Mouse (Mus musculus): ENCODE data around the gene Zfand2b.

Zfand2b gene

GRCm38 (mm10) chr1:75159540-75160255 is 8.7 kb upstream of the Zfand2b start:
- DNase-seq (ENCODE audit: low spot score in 2 of 2) = no peak

DNA sequence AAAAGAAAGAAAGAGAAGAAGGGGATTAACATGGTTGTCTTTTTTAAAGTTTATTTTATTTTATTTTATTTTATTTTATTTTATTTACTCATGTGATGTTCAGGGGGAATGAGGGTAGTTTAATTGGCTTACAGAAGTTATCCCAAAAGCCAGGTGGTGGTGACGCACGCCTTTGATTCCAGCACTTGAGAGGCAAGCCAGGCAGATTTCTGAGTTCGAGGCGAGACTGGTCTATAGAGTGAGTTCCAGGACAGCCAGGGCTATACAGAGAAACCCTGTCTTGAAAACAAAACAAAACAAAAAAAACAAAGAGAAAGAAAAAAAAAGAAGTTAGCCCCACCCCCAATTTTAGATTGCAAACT is 8.2 kb upstream of the Zfand2b start:
- no peak for DNase-seq (ENCODE audit: low spot score in 2 of 2)

- DNase-seq (ENCODE audit: low spot score in 2 of 2) = no peak
These were observed 364 bp upstream of the Zfand2b start for GRCm38 (mm10) chr1:75168093-75168471.

- no peak for DNase-seq (ENCODE audit: low spot score in 2 of 2)
These were observed 11.1 kb downstream of the Zfand2b start for GRCm38 (mm10) chr1:75179334-75180104.

DNA sequence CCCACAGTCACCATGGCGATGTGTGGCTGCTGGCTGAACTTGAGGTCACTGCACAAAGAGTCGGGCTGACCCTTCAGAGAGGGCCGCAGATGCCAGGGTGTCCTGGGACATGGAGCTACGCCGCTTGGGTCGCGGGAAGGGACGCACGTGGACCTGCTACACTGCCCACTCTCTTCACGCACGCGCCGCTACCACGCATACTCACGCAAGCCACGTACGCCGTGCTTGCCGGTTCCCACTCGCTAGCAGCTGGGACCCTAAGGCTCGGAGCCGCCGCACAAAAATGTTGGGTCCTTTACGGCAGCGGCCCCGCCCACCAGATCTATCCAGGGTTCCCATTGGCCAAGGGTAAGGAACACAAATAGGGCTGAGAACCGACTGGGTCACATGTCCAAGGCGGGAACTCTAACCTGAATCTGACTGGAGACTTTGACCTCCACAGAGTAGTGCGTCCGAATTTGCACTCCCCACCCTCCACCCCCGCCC is 11.7 kb downstream of the Zfand2b start, which contains the start of gene Abcb6:
Abcb6 (minus strand) TSS at position 288 of the 486 bp plus-strand sequence.
- peak; percentile 80 for DNase-seq (ENCODE audit: low spot score in 2 of 2)

GRCm38 (mm10) chr1:75180741-75181140 is 12.3 kb downstream of the Zfand2b start:
- DNase-seq (ENCODE audit: low spot score in 2 of 2) = no peak

- DNase-seq (ENCODE audit: low spot score in 2 of 2) = no peak
These were observed 13.0 kb downstream of the Zfand2b start for GRCm38 (mm10) chr1:75181377-75181870.

DNA sequence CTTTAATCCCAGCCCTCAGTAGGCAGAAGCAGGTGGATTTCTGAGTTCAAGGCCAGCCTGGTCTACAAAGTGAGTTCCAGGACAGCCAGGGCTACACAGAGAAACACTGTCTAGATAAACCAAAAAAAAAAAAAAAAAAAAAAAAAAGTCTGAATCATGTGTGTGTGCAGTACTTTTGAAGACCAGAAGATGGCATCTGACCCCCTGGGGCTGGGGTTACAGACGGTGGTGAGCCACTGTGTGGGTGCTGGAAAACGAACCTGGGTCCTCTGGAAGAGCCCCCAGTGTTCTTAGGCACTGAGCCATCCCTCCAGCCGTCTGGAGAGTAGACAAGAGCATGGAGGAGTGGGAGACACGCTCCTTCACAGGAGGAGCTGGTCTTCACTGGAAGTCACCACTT is 13.7 kb downstream of the Zfand2b start:
- no peak for DNase-seq (ENCODE audit: low spot score in 2 of 2)

GRCm38 (mm10) chr1:75185495-75185894 is 17.0 kb downstream of the Zfand2b start:
- DNase-seq (ENCODE audit: low spot score in 2 of 2) = no peak

GRCm38 (mm10) chr1:75187126-75187525 is 18.7 kb downstream of the Zfand2b start:
- DNase-seq (ENCODE audit: low spot score in 2 of 2) = no peak

DNA sequence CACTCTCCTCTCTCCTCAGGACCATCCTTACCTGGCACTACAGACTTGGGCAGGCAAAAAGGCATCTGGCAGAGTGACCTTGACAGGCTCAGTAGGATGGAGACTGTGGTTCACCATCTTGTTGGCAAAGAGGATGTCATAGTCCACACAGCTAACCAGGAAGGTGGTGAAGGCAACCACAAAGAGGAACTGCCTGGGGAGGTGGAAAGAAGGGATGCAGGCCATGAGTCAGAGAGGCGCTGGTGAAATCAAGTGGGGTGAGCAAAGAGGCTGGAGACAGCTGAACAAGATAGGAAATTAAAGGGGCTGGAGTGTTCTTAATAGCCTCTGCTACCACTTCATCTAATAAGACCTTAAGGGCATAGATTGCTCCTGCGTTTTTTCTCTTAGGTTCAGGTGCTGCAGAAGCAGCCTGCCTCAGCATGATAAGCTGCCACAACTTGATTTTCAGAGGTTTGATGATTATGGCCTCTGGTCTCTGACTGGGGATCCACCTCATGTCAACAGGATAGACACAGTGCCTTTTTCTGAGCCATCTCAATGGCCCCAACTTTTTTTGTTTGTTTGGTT is 19.6 kb downstream of the Zfand2b start:
- DNase-seq (ENCODE audit: low spot score in 2 of 2) = no peak

- no peak for DNase-seq (ENCODE audit: low spot score in 2 of 2)
These were observed 22.1 kb downstream of the Zfand2b start for GRCm38 (mm10) chr1:75190577-75190976.

DNA sequence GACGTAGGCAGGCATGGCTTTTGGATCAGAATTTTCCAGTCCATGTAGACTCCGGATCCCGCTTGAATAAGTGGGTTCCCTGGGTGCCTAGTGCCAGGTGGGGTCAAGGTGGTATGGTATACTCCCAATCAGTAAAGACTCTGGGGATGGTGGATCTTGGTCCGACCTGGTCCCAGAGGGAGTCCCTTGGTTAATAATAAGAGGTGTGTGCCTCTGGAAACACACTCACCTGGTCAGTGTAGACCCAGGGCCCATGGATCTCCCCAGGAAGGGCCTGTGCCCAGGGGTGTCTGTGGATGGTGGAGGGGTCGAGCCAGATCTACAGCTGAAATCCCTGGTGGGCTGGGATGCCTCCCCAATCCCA is 22.8 kb downstream of the Zfand2b start:
- DNase-seq (ENCODE audit: low spot score in 2 of 2) = no peak

- peak; percentile 88 to 95 for DNase-seq (ENCODE audit: low spot score in 2 of 2)
These were observed 23.4 kb downstream of the Zfand2b start, which contains the start of the genes Ankzf1 and Atg9a for GRCm38 (mm10) chr1:75191622-75192402. Gene Ankzf1, plus strand, starts transcription at chr1:75192151. Gene Atg9a, minus strand, starts transcription at chr1:75192196.

- no peak for DNase-seq (ENCODE audit: low spot score in 2 of 2)
These were observed 24.0 kb downstream of the Zfand2b start for GRCm38 (mm10) chr1:75192452-75192851.

GRCm38 (mm10) chr1:75201236-75201635 is 32.8 kb downstream of the Zfand2b start:
- DNase-seq (ENCODE audit: low spot score in 2 of 2) = no peak

DNA sequence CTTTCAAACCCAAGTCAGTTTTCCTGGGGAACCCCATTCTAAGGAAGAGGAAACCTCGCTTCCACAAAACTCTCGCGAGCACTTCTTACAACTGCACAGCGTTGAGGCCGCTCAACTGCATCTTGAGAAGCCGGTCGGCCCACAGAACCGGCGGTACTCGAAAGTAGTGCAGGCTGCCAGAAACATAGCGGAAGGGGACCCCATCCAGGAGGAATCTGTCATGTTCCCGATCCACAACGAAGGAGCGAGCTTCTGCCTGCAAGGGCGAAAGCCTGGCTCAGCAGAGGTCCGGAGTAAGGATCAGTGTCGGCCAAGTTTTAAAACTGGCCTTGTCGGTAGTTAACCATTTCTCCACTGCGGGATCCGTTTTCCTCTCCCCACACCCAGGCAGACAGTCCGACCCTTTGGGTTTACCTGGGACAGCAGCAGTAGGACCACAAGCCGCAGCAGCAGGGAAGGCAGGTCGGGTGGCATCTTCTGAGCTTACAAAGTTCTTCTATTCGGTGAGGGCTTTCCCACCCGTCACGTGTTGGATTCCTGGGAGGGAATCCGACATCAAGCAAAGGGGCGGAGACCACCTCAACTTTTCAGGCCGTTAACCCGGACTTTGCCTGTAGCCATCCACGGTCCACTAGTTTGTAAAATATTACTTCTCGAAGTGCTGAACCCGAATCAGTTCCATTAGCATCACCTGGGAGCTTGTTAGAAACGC is 40.7 kb downstream of the Zfand2b start:
- DNase-seq (ENCODE audit: low spot score in 2 of 2) = peak in 1 of 2 experiments; percentile 27

DNA sequence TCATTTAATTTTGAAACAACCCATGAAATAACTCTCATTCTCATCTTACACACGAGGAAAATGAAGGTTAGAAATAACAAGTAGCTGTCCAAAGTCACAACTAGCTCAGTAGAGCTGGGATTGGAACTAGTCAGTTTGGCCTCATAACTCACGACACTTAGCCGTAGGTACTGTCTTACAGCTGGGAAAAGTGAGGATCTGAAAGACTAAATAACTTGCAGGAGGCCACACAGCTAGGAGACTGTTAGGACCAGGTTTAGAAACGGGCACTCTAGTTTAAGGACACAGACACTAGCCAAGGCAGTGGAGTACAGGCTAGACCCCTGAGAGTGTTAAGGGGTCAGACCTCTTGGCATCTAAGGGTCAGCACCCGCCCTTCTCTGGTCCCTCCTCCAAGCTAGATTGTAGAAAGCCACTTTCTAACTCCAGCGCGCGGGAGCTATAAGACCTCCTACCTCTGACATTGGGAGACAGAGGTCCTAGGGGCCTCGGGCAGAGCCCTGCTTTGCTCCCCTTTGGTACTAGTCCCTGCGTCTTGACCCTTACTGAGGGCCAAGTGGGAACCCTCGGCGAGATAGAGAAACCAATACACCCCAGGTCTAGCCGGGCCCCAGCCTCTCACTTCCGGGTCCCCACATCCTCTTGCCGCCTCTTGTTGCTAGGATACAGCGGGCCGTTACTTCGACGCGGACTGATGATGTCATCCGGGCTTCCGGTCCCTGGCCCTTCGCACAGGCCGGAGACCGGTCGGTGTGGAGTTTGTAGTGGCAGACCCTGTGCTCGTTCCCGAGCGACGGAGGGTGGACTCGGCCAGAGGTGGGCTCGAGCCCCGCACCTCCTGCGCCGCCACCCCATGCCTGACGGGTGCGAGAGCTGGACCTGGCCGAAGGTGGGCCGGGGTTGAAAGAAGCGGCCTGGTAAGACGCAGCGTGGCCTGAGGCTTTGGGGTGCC is 42.0 kb downstream of the Zfand2b start, which contains the start of the genes Glb1l and Stk16:
Glb1l (minus strand) TSS at position 678 of the 952 bp plus-strand sequence.
Stk16 (plus strand) TSS at position 703 of the 952 bp plus-strand sequence.
- peak; percentile 91 to 96 for DNase-seq (ENCODE audit: low spot score in 2 of 2)

- DNase-seq (ENCODE audit: low spot score in 2 of 2) = no peak
These were observed 42.8 kb downstream of the Zfand2b start for GRCm38 (mm10) chr1:75211141-75211708.
